Mouse (Mus musculus): ENCODE results near the gene 1700113H08Rik.

The 1700113H08Rik gene

DNA sequence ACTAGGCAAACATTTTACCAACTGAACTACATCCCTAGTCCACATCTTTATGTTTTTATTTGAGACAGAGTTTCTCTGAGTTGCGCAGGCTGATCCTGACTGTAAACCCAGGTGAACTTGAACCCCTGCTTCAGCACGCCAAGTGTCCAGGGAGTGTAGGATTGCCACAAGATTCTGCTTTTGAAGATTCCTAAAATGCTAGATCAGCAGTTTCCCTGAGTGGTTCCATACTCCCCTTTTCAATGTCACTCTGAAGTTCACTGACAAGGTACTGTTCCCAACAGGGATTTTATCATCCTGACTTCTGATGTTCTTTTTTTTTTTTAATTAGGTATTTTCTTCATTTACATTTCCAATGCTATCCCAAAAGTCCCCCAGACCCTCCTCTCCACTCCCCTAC, 140.9 kb downstream of the 1700113H08Rik start:
- DNase-seq (ENCODE audit: low spot score in 2 of 2) = no peak

DNA sequence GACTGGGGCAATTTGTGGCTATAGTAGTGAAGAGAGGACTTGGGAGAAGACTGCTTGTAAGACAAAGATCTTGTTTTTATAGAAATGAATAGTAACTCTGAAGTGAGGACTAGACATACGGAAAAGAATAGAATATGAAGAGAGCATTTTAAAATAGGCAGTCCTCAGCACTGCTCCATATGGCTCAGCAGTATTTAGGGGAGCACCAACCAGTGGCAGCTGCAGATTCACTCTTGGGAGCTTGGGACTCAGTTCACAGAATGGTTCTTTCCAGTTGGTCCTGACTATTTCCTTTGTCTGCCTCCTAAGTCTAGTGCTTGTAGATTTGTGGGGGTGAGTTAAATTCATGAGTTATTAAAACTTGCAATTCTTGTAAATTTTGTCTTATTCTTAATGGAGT, 151.6 kb downstream of the 1700113H08Rik start:
- no peak for DNase-seq (ENCODE audit: low spot score in 2 of 2)

DNA sequence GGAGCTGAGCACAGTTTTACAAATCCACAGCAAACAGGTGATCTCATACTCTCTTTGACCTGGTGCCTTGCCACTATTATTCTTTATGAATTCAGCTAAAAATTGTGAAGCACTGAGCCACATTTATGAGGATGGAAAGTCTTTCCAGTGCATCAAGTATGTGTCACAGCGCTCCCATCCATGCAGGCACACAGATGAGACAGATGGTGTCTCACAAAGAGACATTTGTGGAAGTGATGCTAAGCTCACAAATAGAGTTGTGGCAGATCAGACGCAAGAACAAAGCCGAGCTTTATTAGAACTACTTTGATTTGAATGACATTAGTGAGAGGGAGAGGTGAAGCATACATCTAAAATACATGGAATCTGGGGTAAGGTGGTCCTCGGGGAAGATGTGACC, 153.2 kb downstream of the 1700113H08Rik start:
- DNase-seq (ENCODE audit: low spot score in 2 of 2) = no peak

DNA sequence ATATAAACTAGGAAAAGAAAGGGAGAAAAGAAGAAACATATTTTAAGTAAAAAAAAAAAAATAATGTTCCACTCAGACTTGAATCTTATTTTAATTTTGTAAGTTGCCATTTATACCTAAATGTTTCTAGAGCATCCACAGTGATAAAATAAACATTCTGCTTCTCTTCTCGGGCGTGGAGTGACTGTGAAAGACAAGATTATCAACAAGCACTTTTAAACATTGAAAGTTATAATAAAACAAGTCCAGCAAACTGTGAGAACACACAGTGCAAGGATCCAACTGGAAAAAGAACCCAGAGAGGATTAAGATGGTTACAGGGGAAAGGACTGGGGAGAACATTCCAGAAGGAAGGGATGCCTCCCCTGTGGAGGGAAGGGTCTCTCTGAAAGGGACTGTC, 155.0 kb downstream of the 1700113H08Rik start:
- DNase-seq (ENCODE audit: low spot score in 2 of 2) = no peak

DNA sequence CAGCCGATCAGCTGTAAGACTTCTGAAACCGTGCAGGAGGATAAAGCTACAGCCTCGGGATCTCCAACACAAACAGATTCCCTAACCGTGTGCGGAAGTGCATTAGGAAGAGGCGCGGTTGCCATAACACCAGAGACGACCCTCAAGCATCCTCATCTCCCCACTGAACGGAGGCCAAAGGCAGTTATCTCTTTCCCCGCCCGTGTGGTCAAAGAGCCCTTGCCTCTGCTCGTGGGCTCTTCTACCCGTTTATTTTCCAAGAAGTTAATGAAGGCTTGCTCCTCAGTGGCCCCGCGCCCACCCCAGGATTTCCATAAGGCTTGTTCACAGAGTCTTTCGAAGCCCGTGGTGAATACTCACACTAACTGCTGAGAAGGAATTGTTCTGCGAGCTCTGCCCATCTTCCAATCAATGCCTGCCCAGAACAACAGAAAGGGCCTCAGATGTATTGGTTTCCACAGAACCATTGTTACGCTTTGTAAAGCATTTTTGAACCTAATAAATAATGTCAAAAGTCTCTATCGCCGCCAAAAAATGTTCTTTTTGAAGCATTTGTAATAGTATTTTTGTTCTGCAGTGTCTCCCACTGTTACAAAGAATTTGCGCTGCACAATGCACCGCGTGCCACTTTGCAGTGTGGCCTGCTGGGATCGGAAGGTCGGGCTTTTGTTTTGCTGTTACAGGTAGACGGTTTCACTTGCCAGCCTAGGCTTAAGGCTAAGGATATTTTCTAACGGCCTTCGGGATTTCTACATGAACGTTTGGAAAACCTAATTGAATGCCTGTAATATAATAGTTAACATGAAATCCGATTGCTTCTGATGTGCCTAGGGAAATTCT, 172.4 kb downstream of the 1700113H08Rik start:
- no peak for DNase-seq (ENCODE audit: low spot score in 2 of 2)

DNA sequence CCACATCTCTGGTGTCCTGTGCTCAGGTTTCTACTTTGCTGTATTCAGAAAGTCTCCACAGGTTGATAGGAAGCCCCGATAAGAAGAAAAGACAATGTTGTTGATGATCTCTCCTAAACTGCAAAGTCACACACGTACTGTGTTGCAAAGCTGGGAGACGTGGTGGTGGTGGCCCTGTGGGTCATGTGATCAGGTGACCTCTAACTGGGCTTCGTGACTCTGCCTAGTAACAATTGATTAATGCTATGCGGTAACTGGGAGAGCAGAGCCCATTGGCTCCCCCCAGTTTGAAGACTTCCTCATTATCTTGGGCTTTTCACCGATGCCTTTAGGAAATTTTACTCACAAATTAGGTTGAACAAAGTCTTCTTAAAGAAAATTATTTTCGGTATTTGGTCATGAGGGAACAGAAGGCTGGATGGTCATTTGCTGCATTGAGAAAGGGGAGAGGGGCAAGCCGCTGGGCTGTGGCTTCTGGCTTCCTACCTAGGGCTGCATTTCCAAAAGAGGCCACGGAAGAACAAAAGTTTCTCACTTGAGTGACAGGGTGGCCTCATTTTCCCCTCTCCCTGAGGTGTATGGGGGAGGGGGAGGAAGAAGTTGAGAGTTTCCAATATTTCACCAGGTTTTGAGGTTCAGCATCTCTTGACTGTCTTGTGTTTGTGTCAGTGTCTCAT, 181.6 kb downstream of the 1700113H08Rik start:
- DNase-seq (ENCODE audit: low spot score in 2 of 2) = no peak

DNA sequence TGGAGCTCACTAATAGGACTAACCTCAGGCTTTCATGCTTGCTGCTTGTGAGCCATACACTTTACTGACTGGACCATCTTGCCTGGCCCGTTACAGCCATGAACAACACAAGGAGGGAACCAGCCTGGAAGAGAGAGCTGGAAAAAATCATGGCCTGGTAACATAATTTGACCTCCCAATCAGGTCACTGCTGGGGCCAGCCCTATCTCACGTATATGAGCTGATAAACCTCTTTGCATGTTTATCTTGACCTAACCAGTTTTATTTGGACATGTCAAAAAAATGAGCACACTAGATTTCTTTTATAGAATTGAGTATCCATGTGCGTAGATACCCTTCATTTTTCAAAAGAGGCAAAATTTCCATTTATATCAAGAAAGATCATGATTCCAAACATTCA, 213.9 kb downstream of the 1700113H08Rik start:
- no peak for DNase-seq (ENCODE audit: low spot score in 2 of 2)

DNA sequence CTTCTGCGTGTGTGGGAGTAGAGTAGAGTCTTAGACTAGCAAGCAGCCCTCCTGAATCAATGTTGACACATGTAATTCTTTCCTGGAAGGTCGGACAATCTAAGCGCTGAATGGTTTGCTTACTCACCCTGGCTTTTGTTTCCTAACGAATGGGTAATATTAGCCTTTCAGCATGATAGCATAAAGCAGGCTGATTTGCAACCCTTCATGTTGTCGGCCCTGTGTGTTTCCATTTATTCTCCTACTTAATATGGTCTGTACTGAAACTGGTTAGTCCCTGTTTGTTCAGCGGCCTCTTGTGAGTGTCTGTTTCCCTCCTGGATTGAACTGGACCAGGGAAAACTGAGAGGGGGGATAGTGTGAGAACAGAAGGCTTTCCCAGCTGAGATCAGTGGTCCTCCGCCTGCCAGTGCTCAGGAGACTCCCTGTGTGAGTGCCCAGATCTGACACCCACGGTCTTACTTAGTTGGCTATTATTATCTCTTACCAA, 214.3 kb downstream of the 1700113H08Rik start:
- no peak for DNase-seq (ENCODE audit: low spot score in 2 of 2)

DNA sequence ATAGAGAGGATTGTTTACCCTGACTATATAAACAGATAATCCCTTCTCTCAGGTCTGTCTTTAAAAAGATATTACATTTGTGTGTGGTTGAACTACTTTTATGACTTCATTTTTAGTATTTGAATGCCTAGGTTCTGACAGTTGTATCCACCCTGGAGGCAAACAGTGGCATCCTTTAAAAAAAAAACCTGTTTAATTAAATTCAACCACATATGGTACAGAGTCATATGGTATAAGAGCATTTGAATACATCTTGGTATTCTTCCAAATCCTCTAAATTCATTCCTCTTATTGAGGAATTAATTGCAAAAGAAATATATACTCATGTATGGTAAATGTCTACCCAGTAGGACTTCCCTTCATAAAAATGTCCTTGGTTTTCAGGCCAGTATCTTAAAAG, 217.2 kb downstream of the 1700113H08Rik start:
- no peak for DNase-seq (ENCODE audit: low spot score in 2 of 2)
